Mouse (Mus musculus) midbrain, embryonic 15.5 days (tissue): ENCODE data around the gene Col5a1. TPM values are rescaled to one million over a fixed set of nuclear protein-coding genes. Genes with fewer than 3 reads are reported as not detected.
A peak's percentile ranks its signal among the peaks of the same experiment; 100 is the strongest.

ENCODE experiments used
- ATAC-seq: fragments of 200-750 bp; cut with Nextera tagmentation; replicated peaks from 2 replicates; pipeline ENCODE4 v1.8.0; 2017; ENCODE audit warnings: moderate TSS enrichment
- H3K27ac ChIP-seq: fragments of 300-500 bp; sonication (generic); 2 replicates; pipeline ENCODE4 v1.5.1; 2015; ENCODE audit warnings: mild to moderate bottlenecking, inconsistent platforms
- H3K27me3 ChIP-seq: fragments of 300-500 bp; sonication (generic); replicated peaks from 2 replicates; pipeline ENCODE4 v1.6.1; 2015; ENCODE audit warnings: inconsistent platforms
- H3K36me3 ChIP-seq: fragments of 300-500 bp; sonication (generic); replicated peaks from 2 replicates; pipeline ENCODE4 v1.6.1; 2015; ENCODE audit warnings: inconsistent platforms
- H3K4me1 ChIP-seq: fragments of 300-500 bp; sonication (generic); 2 replicates; pipeline ENCODE4 v1.6.1; 2015; ENCODE audit warnings: inconsistent platforms
- H3K4me2 ChIP-seq: fragments of 300-500 bp; sonication (generic); 2 replicates; pipeline ENCODE4 v1.6.1; 2015; ENCODE audit warnings: inconsistent platforms, mild to moderate bottlenecking, moderate library complexity
- H3K4me3 ChIP-seq: fragments of 300-500 bp; sonication (generic); 2 replicates; pipeline ENCODE4 v1.5.1; 2015; ENCODE audit warnings: mild to moderate bottlenecking, inconsistent platforms
- H3K9ac ChIP-seq: fragments of 300-500 bp; sonication (generic); 2 replicates; pipeline ENCODE4 v1.6.1; 2015; ENCODE audit warnings: mild to moderate bottlenecking, inconsistent platforms
- H3K9me3 ChIP-seq: fragments of 300-500 bp; sonication (generic); 2 replicates; pipeline ENCODE4 v1.6.1; 2016; ENCODE audit warnings: inconsistent platforms
- WGBS: fragments of 180-500 bp; shearing (Covaris S2); methylation state at CpG from one replicate; pipeline ENCODE4 v1.1.7; 2015; ENCODE audit warnings: mixed read lengths; 5-methylcytosine and 5-hydroxymethylcytosine counted together
- polyA plus RNA-seq: library from polyadenylated mRNA; unstranded; fragments of >200 nt; fragmentation: Nextera tagmentation; extraction: Ambion mirVana; gene quantifications from 2 replicates; pipeline ENCODE4 v1.2.1, GENCODE M21; 2015

Col5a1 gene
- polyA plus RNA-seq, 1 experiment from 2014 or later = 8.7 TPM

DNA sequence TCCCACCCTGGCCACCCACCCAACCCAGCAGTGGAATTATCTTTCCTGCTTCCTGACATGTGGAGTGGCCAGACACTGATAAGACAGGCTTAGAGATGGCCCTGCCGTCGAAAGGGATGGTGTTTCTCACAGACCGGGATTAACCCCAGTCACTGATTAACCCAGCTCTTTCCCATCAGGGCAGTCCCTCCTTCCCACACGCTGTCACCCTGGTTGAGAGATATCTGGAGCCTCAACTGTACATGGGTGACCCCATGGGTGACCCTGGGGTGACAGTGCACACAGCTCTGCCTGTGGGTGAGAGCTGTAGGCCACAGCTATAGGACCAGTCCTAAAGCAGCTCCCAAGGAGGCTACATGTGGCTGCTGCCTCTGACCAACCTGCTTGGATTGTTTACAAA is 15.2 kb upstream of the Col5a1 start:
- Histone ChIP-seq H3K4me3 (no peak overlapping the region), H3K9me3 (no peaks in the 10 kb centered on the region), H3K36me3 (no peaks in the 10 kb centered on the region), H3K27me3 (no peaks in the 10 kb centered on the region), H3K4me2 (no peak overlapping the region), H3K27ac (no peak overlapping the region), H3K4me1 (no peaks in the 10 kb centered on the region), H3K9ac (no peak overlapping the region)
- ATAC-seq = no peak
- WGBS = 67% methylated on average over 4 of the region's 4 CpGs

DNA sequence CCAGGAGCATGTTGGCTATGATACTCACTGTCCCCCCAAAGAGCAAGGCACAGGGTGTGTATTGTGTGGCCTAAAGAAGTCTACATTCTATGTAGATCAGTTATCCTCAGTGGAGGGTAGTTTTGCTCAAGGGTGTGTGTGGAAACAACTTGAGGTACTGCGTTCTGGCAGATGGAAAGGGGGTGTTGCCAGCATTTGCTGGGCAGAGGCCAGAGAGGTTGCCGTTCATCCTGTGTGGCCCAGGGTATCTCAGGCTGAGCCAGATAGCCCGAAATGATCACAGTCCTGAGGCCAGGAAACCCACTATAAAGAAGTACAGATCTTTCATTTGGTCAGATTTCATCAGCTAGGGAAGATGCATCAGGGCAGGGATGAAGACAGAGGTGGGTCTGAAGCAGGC is 13.9 kb upstream of the Col5a1 start:
- WGBS = 80% methylated on average over 3 of the region's 3 CpGs
- Histone ChIP-seq H3K9ac (no peak overlapping the region), H3K9me3 (no peaks in the 10 kb centered on the region), H3K36me3 (no peaks in the 10 kb centered on the region), H3K4me3 (no peak overlapping the region), H3K4me2 (no peak overlapping the region), H3K27ac (no peak overlapping the region), H3K4me1 (no peaks in the 10 kb centered on the region), H3K27me3 (no peaks in the 10 kb centered on the region)
- no peak for ATAC-seq

DNA sequence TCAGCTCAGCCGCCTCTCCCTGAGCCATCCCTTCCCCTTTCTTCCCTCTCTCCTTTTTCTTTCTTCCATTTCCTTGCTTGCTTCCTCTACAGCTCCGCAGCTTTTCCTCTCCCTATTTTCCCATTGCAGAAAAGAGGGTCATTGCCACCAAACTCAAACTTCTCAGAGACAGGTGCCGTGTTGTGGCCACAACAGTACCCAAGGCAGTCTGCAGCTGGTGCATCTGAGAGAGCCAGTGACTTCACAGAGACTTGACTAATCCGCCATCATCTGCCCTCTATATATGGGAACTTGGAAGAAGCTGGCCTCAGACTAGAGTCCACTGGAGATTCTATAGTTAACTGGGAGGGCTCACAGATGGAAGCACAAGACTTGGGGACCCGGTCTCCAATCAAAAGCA is 13.2 kb upstream of the Col5a1 start:
- Histone ChIP-seq H3K9ac (no peak overlapping the region), H3K4me2 (no peak overlapping the region), H3K9me3 (no peaks in the 10 kb centered on the region), H3K27ac (no peak overlapping the region), H3K4me3 (no peak overlapping the region), H3K4me1 (no peaks in the 10 kb centered on the region), H3K27me3 (no peaks in the 10 kb centered on the region), H3K36me3 (no peaks in the 10 kb centered on the region)
- no peak for ATAC-seq
- 82% methylated on average over 5 of the region's 5 CpGs for WGBS

DNA sequence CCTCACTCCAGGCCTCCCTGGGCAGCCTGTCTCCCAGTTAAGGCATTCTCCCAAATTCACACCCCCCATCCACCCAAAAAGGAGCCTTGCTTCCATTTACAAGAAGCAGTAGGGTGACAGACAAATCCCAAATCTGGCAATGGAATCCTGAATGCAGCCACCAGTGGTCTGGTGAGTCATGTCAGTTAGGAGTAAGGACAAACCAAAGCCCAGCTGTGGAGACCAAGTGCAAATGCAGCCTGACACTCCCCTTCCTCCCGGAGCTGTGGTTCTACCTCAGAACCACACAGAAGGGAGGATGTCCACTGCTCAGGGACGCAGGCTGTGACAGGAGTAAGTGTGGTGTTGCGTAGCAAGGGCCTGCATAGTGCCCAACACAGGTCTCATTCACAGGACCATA is 11.6 kb upstream of the Col5a1 start:
- Histone ChIP-seq H3K36me3 (no peaks in the 10 kb centered on the region), H3K9me3 (no peaks in the 10 kb centered on the region), H3K27ac (no peak overlapping the region), H3K4me3 (no peak overlapping the region), H3K4me1 (no peaks in the 10 kb centered on the region), H3K4me2 (no peak overlapping the region), H3K9ac (no peak overlapping the region), H3K27me3 (no peaks in the 10 kb centered on the region)
- 80% methylated on average over 3 of the region's 3 CpGs for WGBS
- no peak for ATAC-seq

DNA sequence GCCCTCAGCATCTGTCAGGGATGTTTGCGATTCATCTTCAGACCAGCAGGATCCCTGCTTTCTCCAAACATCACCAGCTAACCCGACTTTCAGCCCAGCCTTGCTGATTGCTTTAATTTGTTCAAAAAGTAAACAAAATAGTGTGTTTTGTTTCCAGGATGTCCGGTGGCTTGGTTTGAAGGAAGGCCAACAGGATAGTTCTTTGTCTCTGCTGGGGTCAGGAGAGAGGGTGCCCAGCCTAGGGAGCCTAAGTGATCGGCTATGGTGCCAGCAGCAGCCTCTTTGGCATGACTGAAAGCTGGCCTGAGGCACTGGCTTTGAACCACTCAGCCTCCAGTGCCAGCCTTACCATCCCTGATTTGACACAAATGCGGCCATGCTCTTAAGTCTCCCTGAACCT is 11.0 kb upstream of the Col5a1 start:
- Histone ChIP-seq H3K27ac (no peak overlapping the region), H3K27me3 (no peaks in the 10 kb centered on the region), H3K9ac (no peak overlapping the region), H3K4me2 (no peak overlapping the region), H3K36me3 (no peaks in the 10 kb centered on the region), H3K9me3 (no peaks in the 10 kb centered on the region), H3K4me3 (no peak overlapping the region), H3K4me1 (no peaks in the 10 kb centered on the region)
- WGBS = 73% methylated on average over 5 of the region's 5 CpGs
- ATAC-seq = no peak

DNA sequence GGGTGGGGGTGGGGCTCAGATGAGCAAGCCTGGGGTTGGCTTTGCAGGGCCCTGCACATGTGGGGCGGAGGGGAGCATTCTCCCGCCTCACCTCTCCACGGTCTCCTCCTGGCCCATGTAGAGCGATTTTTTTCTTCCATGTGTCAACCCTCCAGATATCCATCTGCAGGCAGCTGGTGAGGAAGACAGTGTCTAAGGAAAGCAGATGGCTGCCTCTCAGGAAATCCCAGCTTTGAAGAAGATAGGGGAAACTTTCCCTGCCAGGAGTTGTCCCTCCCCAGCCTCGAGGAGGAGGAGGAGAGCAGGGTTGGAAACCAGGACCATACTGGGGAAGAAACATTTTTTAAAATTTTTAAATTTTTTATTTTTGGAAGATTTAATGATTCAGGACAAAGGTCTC is 10.4 kb upstream of the Col5a1 start:
- 69% methylated on average over 5 of the region's 5 CpGs for WGBS
- H3K4me1 ChIP-seq = no peaks in the 10 kb centered on the region
- H3K4me3 ChIP-seq = no peak overlapping the region
- H3K9me3 ChIP-seq = no peaks in the 10 kb centered on the region
- no peak overlapping the region for H3K9ac ChIP-seq
- H3K4me2 ChIP-seq = no peak overlapping the region
- no peak for ATAC-seq
- H3K27ac ChIP-seq = no peak overlapping the region
- H3K27me3 ChIP-seq = no peaks in the 10 kb centered on the region
- H3K36me3 ChIP-seq = no peaks in the 10 kb centered on the region

DNA sequence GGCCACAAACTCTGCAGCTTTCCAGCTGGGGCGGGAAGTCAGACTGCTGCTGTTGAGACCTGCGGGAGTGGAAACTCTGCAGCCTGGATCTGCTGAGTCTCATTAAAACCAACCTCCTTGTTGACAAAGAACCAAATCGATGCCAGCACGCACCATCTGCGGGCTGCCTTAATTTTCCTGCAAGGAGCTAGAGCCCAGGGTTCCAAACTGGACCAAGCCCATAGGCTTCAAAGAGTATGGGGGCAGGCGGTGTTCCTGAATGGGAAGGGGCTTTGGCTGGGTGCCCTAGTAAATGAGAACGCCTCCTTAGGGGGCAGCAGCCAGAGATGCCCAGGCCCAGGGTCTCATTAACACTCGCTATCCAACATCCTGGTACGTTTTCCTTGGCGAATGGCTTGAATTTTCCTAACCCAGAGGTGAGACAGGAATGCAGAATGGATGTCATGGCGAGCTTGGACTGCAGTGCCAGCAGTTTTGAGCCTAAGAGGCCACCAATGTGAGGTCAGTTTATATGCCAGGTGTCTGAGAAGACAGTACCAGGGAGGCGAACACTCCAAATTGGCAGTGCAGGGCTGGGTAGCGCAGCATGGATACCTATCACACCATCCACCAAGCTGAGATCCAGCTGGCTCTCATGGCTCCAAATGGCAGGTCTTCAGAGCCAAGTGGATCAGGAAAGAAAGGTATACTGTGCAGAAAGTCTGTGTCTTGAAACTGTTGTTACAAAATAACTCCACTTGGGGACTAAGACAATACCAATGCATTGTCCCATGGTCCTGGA is 9.3 kb upstream of the Col5a1 start:
- no peaks in the 10 kb centered on the region for H3K36me3 ChIP-seq
- H3K9ac ChIP-seq = no peak overlapping the region
- H3K27me3 ChIP-seq = no peaks in the 10 kb centered on the region
- no peak overlapping the region for H3K4me3 ChIP-seq
- no peak overlapping the region for H3K27ac ChIP-seq
- no peak for ATAC-seq
- H3K4me1 ChIP-seq = no peaks in the 10 kb centered on the region
- 79% methylated on average over 13 of the region's 13 CpGs for WGBS
- H3K9me3 ChIP-seq = no peaks in the 10 kb centered on the region
- no peak overlapping the region for H3K4me2 ChIP-seq

- no peak overlapping the region for H3K27ac ChIP-seq
- H3K4me2 ChIP-seq = no peak overlapping the region
- no peaks in the 10 kb centered on the region for H3K9me3 ChIP-seq
- no peak for ATAC-seq
- no peak overlapping the region for H3K4me3 ChIP-seq
- 87% methylated on average over 5 of the region's 5 CpGs for WGBS
- H3K4me1 ChIP-seq = no peaks in the 10 kb centered on the region
- H3K9ac ChIP-seq = no peak overlapping the region
- no peaks in the 10 kb centered on the region for H3K36me3 ChIP-seq
- H3K27me3 ChIP-seq = no peaks in the 10 kb centered on the region
These were observed 8.2 kb upstream of the Col5a1 start for GRCm38 (mm10) chr2:27878066-27878465.

DNA sequence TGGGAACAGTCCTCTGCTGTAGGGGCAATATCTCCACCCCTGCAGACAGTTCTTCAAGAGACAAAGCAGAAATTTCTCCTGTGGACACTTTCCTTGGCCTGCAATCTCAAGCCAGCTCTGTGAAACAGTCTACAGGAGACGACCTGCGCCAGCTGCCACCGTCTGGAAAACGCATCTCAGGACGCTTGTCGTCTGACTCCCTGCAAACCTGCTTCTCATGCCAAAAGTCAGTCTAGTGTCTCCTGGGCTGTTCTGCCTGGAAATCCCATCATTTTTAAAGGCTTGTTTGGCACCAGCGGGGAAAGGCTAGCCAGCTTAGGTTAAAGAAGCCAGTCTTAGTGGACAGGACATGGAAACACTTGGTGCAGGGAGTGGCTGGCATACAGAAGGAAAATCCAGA is 2.9 kb upstream of the Col5a1 start:
- no peak overlapping the region for H3K4me2 ChIP-seq
- no peak overlapping the region for H3K27ac ChIP-seq
- H3K4me1 ChIP-seq = peaks cover 28% of the 10 kb centered on the region
- no peak overlapping the region for H3K4me3 ChIP-seq
- no peak overlapping the region for H3K9ac ChIP-seq
- WGBS = 90% methylated on average over 7 of the region's 7 CpGs
- H3K27me3 ChIP-seq = peaks cover 15% of the 10 kb centered on the region
- no peaks in the 10 kb centered on the region for H3K36me3 ChIP-seq
- ATAC-seq = no peak
- no peaks in the 10 kb centered on the region for H3K9me3 ChIP-seq

DNA sequence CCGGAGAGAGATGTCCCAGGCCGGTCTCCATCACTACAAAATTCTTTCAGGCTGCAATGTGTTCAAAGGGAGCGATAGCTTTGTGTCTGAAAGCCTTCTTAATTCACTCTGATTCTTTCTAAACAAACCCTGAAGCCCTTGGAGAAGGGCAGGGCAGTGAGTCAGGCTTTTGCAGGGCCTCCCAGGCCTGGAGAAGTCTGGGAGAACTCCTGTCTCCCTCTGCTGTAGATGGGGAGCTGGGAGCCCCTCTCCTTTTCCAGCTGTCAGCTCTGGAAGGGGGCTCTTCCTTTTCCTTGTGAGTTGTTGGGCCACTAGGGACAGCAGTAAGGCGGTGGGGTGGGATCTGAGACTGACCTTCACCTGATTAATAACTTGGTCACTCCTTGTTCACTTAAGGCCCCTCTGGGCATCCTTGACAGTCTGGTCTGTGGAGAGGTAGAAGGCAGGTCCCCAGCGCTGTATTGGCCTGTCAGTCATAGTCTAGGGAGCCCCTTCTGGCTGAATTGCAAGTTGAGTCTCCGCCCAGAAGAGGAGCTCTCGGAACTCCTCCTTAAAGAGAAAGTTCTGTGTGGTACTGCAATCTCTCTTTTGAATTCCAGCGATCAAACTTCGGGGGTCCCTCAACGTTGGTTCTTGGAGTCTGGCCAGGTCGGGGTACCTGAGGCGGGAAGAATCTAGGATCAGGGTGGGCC is 623 bp upstream of the Col5a1 start:
- Histone ChIP-seq H3K9ac (peak overlapping the region; percentile 37; the same call in 1 of the 2 replicates), H3K4me3 (peak overlapping the region; percentile 49), H3K27ac (no peak overlapping the region), H3K27me3 (peaks cover 20% of the 10 kb centered on the region), H3K9me3 (no peaks in the 10 kb centered on the region), H3K4me2 (peak overlapping the region; percentile 98), H3K36me3 (no peaks in the 10 kb centered on the region), H3K4me1 (peaks cover 28% of the 10 kb centered on the region)
- 6% methylated on average over 12 of the region's 12 CpGs for WGBS
- peak; percentile 84 for ATAC-seq

DNA sequence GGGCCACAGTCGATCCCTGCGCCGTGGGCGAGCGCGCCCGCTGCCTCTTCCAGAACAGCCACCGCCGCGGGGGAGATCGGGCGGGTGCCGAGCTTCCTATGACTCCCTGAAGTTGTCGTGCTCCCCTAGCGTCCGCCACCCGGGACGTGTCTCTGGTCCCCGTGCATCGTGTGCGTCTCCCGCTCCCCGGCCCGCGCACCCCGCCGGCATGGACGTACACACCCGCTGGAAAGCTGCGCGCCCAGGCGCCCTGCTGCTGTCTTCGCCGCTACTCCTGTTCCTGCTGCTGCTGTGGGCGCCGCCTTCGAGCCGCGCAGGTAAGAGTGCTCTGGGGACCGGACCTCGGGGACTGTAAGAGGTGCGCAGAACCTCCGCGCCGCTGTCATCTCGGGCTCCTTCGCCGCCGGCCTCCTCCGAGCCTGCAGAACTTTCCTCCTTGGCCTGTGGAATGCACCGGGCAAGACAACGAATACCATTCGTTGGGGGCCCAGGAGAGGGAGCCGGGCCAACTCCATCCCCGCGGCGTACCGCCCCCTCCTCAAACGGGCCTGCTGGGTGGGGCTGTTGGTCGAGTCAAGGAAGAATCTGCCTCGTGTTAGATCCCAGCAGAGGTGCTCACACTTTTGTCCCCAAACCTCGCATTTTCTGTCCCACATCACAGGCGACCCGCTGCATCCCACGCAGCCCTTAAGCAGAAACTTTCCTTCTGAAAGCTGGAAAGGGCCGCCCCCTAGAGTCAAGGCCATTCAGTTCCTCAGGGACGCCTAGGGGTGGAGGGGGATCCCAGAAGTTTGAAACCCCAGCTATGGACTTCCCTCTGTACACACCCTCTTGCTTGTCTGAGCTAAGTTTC is 609 bp downstream of the Col5a1 start:
- Histone ChIP-seq H3K4me1 (peaks cover 28% of the 10 kb centered on the region), H3K4me3 (peak overlapping the region; percentile 49), H3K9me3 (no peaks in the 10 kb centered on the region), H3K27me3 (peaks cover 20% of the 10 kb centered on the region), H3K9ac (peak overlapping the region; percentile 37), H3K27ac (0 out of 2 replicates have a peak overlapping the region, but pooled peaks have one; percentile 22), H3K36me3 (no peaks in the 10 kb centered on the region), H3K4me2 (peak overlapping the region; percentile 98)
- WGBS = under 1% methylated on average over 58 of the region's 67 CpGs
- peak; percentile 54 for ATAC-seq
